Mouse (Mus musculus) lung, postnatal 0 days (tissue): Measurements from ENCODE around the gene F2. TPM values are rescaled to one million over a fixed set of nuclear protein-coding genes. Genes with fewer than 3 reads are reported as not detected.
A peak's percentile ranks its signal among the peaks of the same experiment; 100 is the strongest.

ENCODE experiments used
- ATAC-seq: fragments of 200-750 bp; cut with Nextera tagmentation; 2 replicates; pipeline ENCODE4 v1.8.0; 2017; ENCODE audit warnings: moderate library complexity
- DNase-seq: peaks from one replicate; pipeline ENCODE4 v3.0.0-alpha.2; 2016; ENCODE audit warnings: low spot score
- H3K27ac ChIP-seq: fragments of 300-500 bp; sonication (generic); 2 replicates; pipeline ENCODE4 v1.5.1; 2014; ENCODE audit warnings: antibody characterized with exemption, mild to moderate bottlenecking, low read length, mixed read lengths
- H3K27me3 ChIP-seq: fragments of 300-500 bp; sonication (generic); replicated peaks from 2 replicates; pipeline ENCODE4 v1.6.1; 2014; ENCODE audit warnings: low read length, mixed read lengths; ENCODE audit not compliant: insufficient read depth
- H3K36me3 ChIP-seq: fragments of 300-500 bp; sonication (generic); 2 replicates; pipeline ENCODE4 v1.6.1; 2014; ENCODE audit warnings: low read length, mixed read lengths; ENCODE audit not compliant: insufficient read depth
- H3K4me1 ChIP-seq: fragments of 300-500 bp; sonication (generic); 2 replicates; pipeline ENCODE4 v1.6.1; 2014; ENCODE audit warnings: antibody characterized with exemption, low read depth, low read length, mixed read lengths; ENCODE audit not compliant: insufficient read depth
- H3K4me2 ChIP-seq: fragments of 300-500 bp; sonication (generic); replicated peaks from 2 replicates; pipeline ENCODE4 v1.6.1; 2014; ENCODE audit warnings: low read depth, mild to moderate bottlenecking, low read length, moderate library complexity, mixed read lengths
- H3K4me3 ChIP-seq: fragments of 300-500 bp; sonication (generic); 2 replicates; pipeline ENCODE4 v1.5.1; 2014; ENCODE audit warnings: low read depth, low read length
- H3K9ac ChIP-seq: fragments of 300-500 bp; sonication (generic); replicated peaks from 2 replicates; pipeline ENCODE4 v1.6.1; 2014; ENCODE audit warnings: low read depth, mild to moderate bottlenecking
- H3K9me3 ChIP-seq: fragments of 300-500 bp; sonication (generic); 2 replicates; pipeline ENCODE4 v1.6.1; 2016; ENCODE audit warnings: low read length, mixed read lengths
- CTCF ChIP-seq: IDR thresholded peaks from 2 replicates; pipeline ENCODE4 v1.5.1; 2016; ENCODE audit warnings: antibody characterized with exemption, mild to moderate bottlenecking
- EP300 ChIP-seq: IDR thresholded peaks from 2 replicates; pipeline ENCODE4 v1.6.1; 2016; ENCODE audit warnings: antibody characterized with exemption, mild to moderate bottlenecking, control low read depth
- WGBS: fragments of 180-500 bp; shearing (Covaris S2); extraction: QIAGEN DNeasy Blood & Tissue Kit; methylation state at CpG from one replicate; pipeline ENCODE4 v1.1.7; 2014; 5-methylcytosine and 5-hydroxymethylcytosine counted together
- polyA plus RNA-seq: library from polyadenylated mRNA; unstranded; fragments of >200 nt; fragmentation: Nextera tagmentation; extraction: Ambion mirVana; gene quantifications from 2 replicates; pipeline ENCODE4 v1.2.1, GENCODE M21; 2015

F2 gene
- polyA plus RNA-seq, 1 experiment from 2014 or later: 0.63 TPM

GRCm38 (mm10) chr2:91656774-91657173, 20.6 kb upstream of the F2 start:
- H3K9ac ChIP-seq: no peak overlapping the region
- TF ChIP-seq EP300 (peak; percentile 58; the same call in 1 of the 2 replicates), CTCF (peak; percentile 74)
- H3K4me2 ChIP-seq: no peak overlapping the region
- peaks cover 16% of the 10 kb centered on the region; the same call in 1 of the 2 replicates for H3K4me1 ChIP-seq
- DNase-seq (peak; percentile 85), ATAC-seq (peak; percentile 84)
- peak overlapping the region; percentile 86 for H3K27ac ChIP-seq
- H3K9me3 ChIP-seq: no peaks in the 10 kb centered on the region
- no peaks in the 10 kb centered on the region for H3K27me3 ChIP-seq
- H3K4me3 ChIP-seq: no peak overlapping the region
- WGBS: 46% methylated on average over 8 of the region's 8 CpGs
- H3K36me3 ChIP-seq: peaks cover 63% of the 10 kb centered on the region

GRCm38 (mm10) chr2:91655827-91656226, 19.6 kb upstream of the F2 start:
- peak; percentile 76 for ATAC-seq
- TF ChIP-seq CTCF (no peak), EP300 (peak; percentile 41; the same call in 1 of the 2 replicates)
- H3K4me2 ChIP-seq: peak overlapping the region; percentile 27; the same call in 1 of the 2 replicates
- peaks cover 18% of the 10 kb centered on the region; the same call in 1 of the 2 replicates for H3K4me1 ChIP-seq
- H3K9ac ChIP-seq: 0 out of 2 replicates have a peak overlapping the region, but pooled peaks have one; percentile 19
- H3K27ac ChIP-seq: peak overlapping the region; percentile 86
- peaks cover 53% of the 10 kb centered on the region for H3K36me3 ChIP-seq
- peak; percentile 84 for DNase-seq
- 35% methylated on average over 6 of the region's 6 CpGs for whole genome bisulfite sequencing
- no peak overlapping the region for H3K4me3 ChIP-seq
- no peaks in the 10 kb centered on the region for H3K27me3 ChIP-seq
- no peaks in the 10 kb centered on the region for H3K9me3 ChIP-seq

GRCm38 (mm10) chr2:91655388-91655787, 19.2 kb upstream of the F2 start:
- H3K4me1 ChIP-seq: peaks cover 18% of the 10 kb centered on the region; the same call in 1 of the 2 replicates

GRCm38 (mm10) chr2:91652863-91653262, 16.6 kb upstream of the F2 start:
- Histone ChIP-seq H3K36me3 (peaks cover 31% of the 10 kb centered on the region; the same call in 1 of the 2 replicates), H3K27ac (peak overlapping the region; percentile 55), H3K4me1 (peaks cover 18% of the 10 kb centered on the region; the same call in 1 of the 2 replicates), H3K4me2 (0 out of 2 replicates have a peak overlapping the region, but pooled peaks have one; percentile 19), H3K27me3 (no peaks in the 10 kb centered on the region), H3K9ac (no peak overlapping the region), H3K9me3 (no peaks in the 10 kb centered on the region), H3K4me3 (no peak overlapping the region)
- ATAC-seq (no peak), DNase-seq (peak; percentile 75)
- WGBS: 49% methylated on average over 6 of the region's 6 CpGs
- no peak for TF ChIP-seq EP300
- no peak for TF ChIP-seq CTCF

More at GRCm38 (mm10) chr2:91655388-91655787, 19.2 kb upstream of the F2 start:
- DNase-seq (no peak), ATAC-seq (no peak)
- Histone ChIP-seq H3K9me3 (no peaks in the 10 kb centered on the region), H3K27ac (peak overlapping the region; percentile 86), H3K4me2 (no peak overlapping the region), H3K9ac (0 out of 2 replicates have a peak overlapping the region, but pooled peaks have one; percentile 19), H3K4me3 (no peak overlapping the region), H3K36me3 (peaks cover 51% of the 10 kb centered on the region), H3K27me3 (no peaks in the 10 kb centered on the region)
- WGBS: 67% methylated on average over 5 of the region's 5 CpGs
- TF ChIP-seq CTCF (no peak), EP300 (no peak)

GRCm38 (mm10) chr2:91651458-91652258, 15.4 kb upstream of the F2 start:
- Histone ChIP-seq H3K4me2 (peak overlapping the region; percentile 19; the same call in 1 of the 2 replicates), H3K9ac (no peak overlapping the region), H3K4me3 (no peak overlapping the region), H3K9me3 (no peaks in the 10 kb centered on the region), H3K4me1 (peaks cover 15% of the 10 kb centered on the region; the same call in 1 of the 2 replicates), H3K36me3 (peaks cover 22% of the 10 kb centered on the region; the same call in 1 of the 2 replicates), H3K27ac (0 out of 2 replicates have a peak overlapping the region, but pooled peaks have one; percentile 9), H3K27me3 (no peaks in the 10 kb centered on the region)
- 76% methylated on average over 14 of the region's 14 CpGs for WGBS
- no peak for TF ChIP-seq CTCF
- no peak for TF ChIP-seq EP300
- no peak for ATAC-seq
- no peak for DNase-seq

- TF ChIP-seq CTCF: no peak
- no peak for TF ChIP-seq EP300
- Histone ChIP-seq H3K36me3 (peaks cover 24% of the 10 kb centered on the region), H3K4me1 (peaks cover 12% of the 10 kb centered on the region; the same call in 1 of the 2 replicates), H3K4me3 (peak overlapping the region; percentile 66), H3K9ac (peak overlapping the region; percentile 60), H3K27me3 (no peaks in the 10 kb centered on the region), H3K27ac (peak overlapping the region; percentile 95), H3K4me2 (peak overlapping the region; percentile 88), H3K9me3 (no peaks in the 10 kb centered on the region)
- 5% methylated on average over 16 of the region's 16 CpGs for whole genome bisulfite sequencing
- no peak for DNase-seq
- ATAC-seq: peak; percentile 46
These were observed 14.3 kb upstream of the F2 start for GRCm38 (mm10) chr2:91650360-91650995.
